Mouse (Mus musculus) stomach, postnatal 0 days (tissue): ENCODE results near the gene Grpel1.

Experiments
- CTCF ChIP-seq: IDR thresholded peaks from 2 replicates; pipeline ENCODE4 v1.5.1; 2016; ENCODE audit warnings: antibody characterized with exemption, low read depth, mild to moderate bottlenecking, moderate library complexity
- EP300 ChIP-seq: optimal IDR thresholded peaks from 2 replicates; pipeline ENCODE3; 2016; ENCODE audit warnings: antibody characterized with exemption

GRCm38 (mm10) chr5:36481114-36481513, 16.3 kb downstream of the Grpel1 start:
- TF ChIP-seq CTCF (peak; percentile 56), EP300 (no peak)
